Mouse (Mus musculus) embryonic facial prominence, embryonic 13.5 days (tissue): ENCODE results near the gene Dcst2. TPM values are rescaled to one million over a fixed set of nuclear protein-coding genes. Genes with fewer than 3 reads are reported as not detected.
A peak's percentile ranks its signal among the peaks of the same experiment; 100 is the strongest.

ENCODE experiments used
- ATAC-seq: fragments of 200-750 bp; cut with Nextera tagmentation; 2 replicates; pipeline ENCODE4 v1.8.0; 2017; ENCODE audit warnings: low read depth; ENCODE audit not compliant: insufficient number of reproducible peaks, insufficient read depth, low FRiP score, low TSS enrichment
- H3K27ac ChIP-seq: fragments of 300-500 bp; sonication (generic); 2 replicates; pipeline ENCODE4 v1.5.1; 2015; ENCODE audit warnings: moderate library complexity, mild to moderate bottlenecking, inconsistent platforms
- H3K27me3 ChIP-seq: fragments of 300-500 bp; sonication (generic); 2 replicates; pipeline ENCODE4 v1.6.1; 2015; ENCODE audit warnings: mild to moderate bottlenecking, inconsistent platforms
- H3K36me3 ChIP-seq: fragments of 300-500 bp; sonication (generic); 2 replicates; pipeline ENCODE4 v1.6.1; 2015; ENCODE audit warnings: mild to moderate bottlenecking, inconsistent platforms
- H3K4me1 ChIP-seq: fragments of 300-500 bp; sonication (generic); 2 replicates; pipeline ENCODE4 v1.6.1; 2015; ENCODE audit warnings: inconsistent platforms
- H3K4me2 ChIP-seq: fragments of 300-500 bp; sonication (generic); 2 replicates; pipeline ENCODE4 v1.6.1; 2015; ENCODE audit warnings: moderate library complexity, mild to moderate bottlenecking, inconsistent platforms
- H3K4me3 ChIP-seq: fragments of 300-500 bp; sonication (generic); 2 replicates; pipeline ENCODE4 v1.5.1; 2015; ENCODE audit warnings: mild to moderate bottlenecking, inconsistent platforms
- H3K9ac ChIP-seq: fragments of 300-500 bp; sonication (generic); 2 replicates; pipeline ENCODE4 v1.6.1; 2015; ENCODE audit warnings: mild to moderate bottlenecking, inconsistent platforms
- H3K9me3 ChIP-seq: fragments of 300-500 bp; sonication (generic); 2 replicates; pipeline ENCODE4 v1.6.1; 2016; ENCODE audit warnings: inconsistent platforms
- WGBS: fragments of 180-500 bp; shearing (Covaris S2); methylation state at CpG from one replicate; pipeline ENCODE4 v1.1.7; 2015; ENCODE audit warnings: mixed read lengths; 5-methylcytosine and 5-hydroxymethylcytosine counted together
- polyA plus RNA-seq: library from polyadenylated mRNA; unstranded; fragments of >200 nt; fragmentation: Nextera tagmentation; extraction: Ambion mirVana; gene quantifications from 2 replicates; pipeline ENCODE4 v1.2.1, GENCODE M21; 2015

The Dcst2 gene
- polyA plus RNA-seq, result 0.18 and 0.38 TPM in 2 replicates

DNA sequence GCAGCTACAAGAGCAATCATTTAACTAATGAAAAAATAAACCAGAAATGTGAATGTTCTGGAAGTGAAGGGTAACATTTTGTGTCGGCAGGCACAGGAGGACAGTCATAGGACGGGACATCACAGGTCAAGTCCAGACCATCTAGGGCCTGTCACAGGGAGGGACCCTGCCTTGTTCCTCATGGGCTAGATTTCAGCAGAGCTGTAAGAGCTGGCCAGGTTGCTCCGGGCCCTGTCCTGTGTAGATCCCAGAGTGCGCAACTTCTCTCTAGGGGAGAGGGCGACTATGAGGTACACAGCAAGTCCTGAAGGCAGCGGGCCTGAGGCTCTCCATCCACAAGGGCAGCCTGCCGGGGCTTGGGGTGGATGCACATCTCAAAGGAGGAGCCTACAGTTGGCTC lies at the start of gene Dcst2:
Gene Dcst2, plus strand, starts transcription at position 301 of the 400 bp plus-strand sequence.
- Histone ChIP-seq H3K27me3 (no peaks in the 10 kb centered on the region), H3K9me3 (no peaks in the 10 kb centered on the region), H3K27ac (no peak within 1 kb of the TSS), H3K9ac (no peak within 1 kb of the TSS), H3K36me3 (no peaks in the 10 kb centered on the region), H3K4me1 (0 out of 2 replicates have a peak, but pooled peaks cover 4% of the 10 kb centered on the region), H3K4me2 (no peak within 1 kb of the TSS), H3K4me3 (no peak within 1 kb of the TSS)
- WGBS, result 81% methylated on average over 7 of the region's 7 CpGs
- ATAC-seq, result no peak

DNA sequence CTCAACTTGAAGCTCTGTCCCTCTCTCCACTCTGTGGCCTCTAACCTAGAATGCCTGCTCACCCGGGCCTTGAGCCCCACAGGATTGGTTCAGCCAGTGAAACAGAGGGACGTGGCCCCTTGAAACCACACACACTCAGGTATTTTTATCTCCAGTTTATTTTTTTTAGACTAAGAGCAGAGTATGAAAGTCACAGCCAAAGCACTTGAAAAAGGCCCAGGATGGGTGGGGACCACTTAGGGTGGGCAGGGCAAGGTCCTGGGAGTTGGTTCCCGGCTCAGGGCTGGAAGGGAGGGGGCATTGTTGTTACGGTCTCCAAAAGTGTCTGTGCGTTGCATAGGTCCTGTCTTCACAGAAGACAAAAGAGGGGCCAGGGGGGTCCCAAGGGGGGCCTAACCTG lies 47.4 kb upstream of the Dcst2 start:
- no peak overlapping the region for H3K4me3 ChIP-seq
- H3K9me3 ChIP-seq, result peaks cover 5% of the 10 kb centered on the region; the same call in 1 of the 2 replicates
- no peak for ATAC-seq
- H3K27ac ChIP-seq, result no peak overlapping the region
- H3K27me3 ChIP-seq, result peaks cover 32% of the 10 kb centered on the region
- no peak overlapping the region for H3K9ac ChIP-seq
- no peak overlapping the region for H3K4me2 ChIP-seq
- WGBS, result 74% methylated on average over 5 of the region's 5 CpGs
- no peaks in the 10 kb centered on the region for H3K36me3 ChIP-seq
- peaks cover 48% of the 10 kb centered on the region for H3K4me1 ChIP-seq

DNA sequence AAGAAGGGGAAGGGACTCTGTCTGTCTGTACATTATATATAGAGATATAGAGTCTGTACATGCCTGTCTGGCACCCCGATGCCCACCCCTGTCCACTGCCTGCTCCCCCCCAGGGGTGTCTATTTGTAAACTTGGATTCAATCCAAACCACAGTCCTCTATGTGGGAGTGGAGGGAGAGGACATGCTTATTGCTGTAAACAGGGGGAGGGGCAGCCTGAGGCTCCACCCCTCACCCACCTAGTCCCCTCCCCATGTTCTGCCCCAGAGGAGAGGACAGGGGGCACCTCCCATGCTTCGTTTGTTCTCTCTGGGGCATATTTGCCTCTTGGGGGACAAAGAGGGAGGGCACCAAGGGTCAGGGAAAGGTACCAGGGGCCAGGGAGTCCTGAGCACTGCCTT lies 47.0 kb upstream of the Dcst2 start:
- Histone ChIP-seq H3K27me3 (peaks cover 36% of the 10 kb centered on the region), H3K36me3 (no peaks in the 10 kb centered on the region), H3K27ac (no peak overlapping the region), H3K9ac (peak overlapping the region; percentile 62; the same call in 1 of the 2 replicates), H3K4me2 (peak overlapping the region; percentile 67), H3K4me3 (peak overlapping the region; percentile 36), H3K9me3 (peaks cover 5% of the 10 kb centered on the region; the same call in 1 of the 2 replicates), H3K4me1 (peaks cover 52% of the 10 kb centered on the region)
- 49% methylated on average over 2 of the region's 2 CpGs for WGBS
- ATAC-seq, result no peak

DNA sequence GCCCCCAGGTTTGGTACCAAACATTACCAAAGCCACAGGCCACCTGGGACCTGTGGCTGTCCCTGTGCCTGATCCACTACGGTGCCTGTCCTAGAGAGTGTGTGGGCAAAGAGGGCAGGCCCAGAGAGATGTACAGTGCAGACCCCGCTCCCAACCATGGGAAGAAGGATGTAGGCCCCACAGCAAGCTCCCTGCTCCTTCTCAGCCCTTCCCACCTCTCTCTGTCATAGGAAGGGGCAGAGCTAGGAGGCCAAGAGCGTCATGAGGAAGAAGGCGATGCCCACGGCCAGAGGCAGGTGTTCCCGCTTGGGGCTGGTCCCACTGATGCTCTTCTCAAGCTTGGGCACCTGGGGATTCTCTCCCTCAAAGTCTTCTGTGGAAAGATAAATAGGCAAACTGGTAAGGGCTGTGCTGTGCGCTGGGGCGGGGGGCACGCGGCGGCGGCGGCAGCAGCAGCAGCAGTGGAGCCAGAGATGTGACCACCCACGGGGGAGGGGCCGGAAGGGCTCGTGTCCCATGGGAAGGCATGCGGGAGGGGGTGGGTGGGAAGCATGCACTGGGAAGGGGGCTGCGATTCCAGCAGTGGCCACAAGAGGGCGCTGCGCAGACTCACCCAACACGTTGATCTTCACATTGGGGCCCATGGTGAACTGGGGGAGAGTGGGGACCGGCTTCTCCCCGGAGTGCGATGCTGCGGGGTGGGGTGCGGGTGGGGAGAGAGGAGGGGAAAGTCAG lies 46.4 kb upstream of the Dcst2 start:
- no peak overlapping the region for H3K27ac ChIP-seq
- peak overlapping the region; percentile 62 for H3K9ac ChIP-seq
- no peak for ATAC-seq

DNA sequence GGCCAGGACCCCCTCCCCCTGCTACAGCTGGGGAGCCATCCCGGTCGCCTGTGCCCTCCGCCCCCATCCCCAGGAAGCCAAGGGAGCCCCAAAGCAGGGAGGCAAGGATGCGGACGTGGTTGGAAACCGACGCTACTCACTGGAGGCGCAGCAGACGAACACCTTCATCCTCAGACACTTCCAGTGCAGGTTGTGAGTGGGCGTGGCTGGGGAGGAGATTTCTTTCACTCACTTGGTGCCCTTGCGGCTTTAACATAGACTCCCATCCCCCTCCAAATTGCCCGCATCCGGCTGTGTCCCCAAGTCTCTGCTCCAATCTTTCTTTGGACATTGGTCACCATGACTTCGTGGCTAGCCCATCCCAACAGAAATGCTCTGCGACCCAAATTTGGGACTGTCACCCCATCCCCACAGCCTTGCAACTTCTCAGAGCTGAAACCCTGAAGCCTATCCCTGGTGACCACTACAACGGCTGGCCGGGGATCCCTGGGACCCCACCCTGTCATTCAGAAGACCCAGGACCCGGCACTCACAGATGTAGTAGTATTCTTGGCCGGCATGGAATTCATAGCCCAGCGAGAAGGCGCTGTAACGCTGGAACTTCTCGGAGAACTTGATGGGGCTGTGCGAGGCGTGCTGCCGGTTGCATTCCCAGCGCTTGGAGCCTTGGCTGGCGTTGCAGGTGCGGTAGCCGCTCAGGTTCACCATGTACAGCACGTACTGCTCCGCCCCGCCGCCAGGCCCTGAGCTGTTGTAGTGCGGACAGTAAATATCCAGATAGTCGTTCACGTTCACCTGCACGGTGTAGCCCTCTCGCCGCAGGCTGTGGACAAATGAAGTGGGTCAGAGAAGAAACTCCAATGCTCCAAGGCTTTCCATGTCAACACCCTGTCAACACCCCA lies 45.6 kb upstream of the Dcst2 start:
- Histone ChIP-seq H3K4me3 (peak overlapping the region; percentile 36), H3K4me1 (peaks cover 66% of the 10 kb centered on the region), H3K27ac (no peak overlapping the region), H3K9ac (peak overlapping the region; percentile 62), H3K9me3 (peaks cover 2% of the 10 kb centered on the region; the same call in 1 of the 2 replicates), H3K4me2 (peak overlapping the region; percentile 67), H3K36me3 (no peaks in the 10 kb centered on the region), H3K27me3 (peaks cover 50% of the 10 kb centered on the region)
- WGBS, result 7% methylated on average over 40 of the region's 40 CpGs
- no peak for ATAC-seq

More for the DNA sequence above, 46.4 kb upstream of the Dcst2 start:
- H3K27me3 ChIP-seq, result peaks cover 42% of the 10 kb centered on the region
- peak overlapping the region; percentile 36 for H3K4me3 ChIP-seq
- H3K4me1 ChIP-seq, result peaks cover 58% of the 10 kb centered on the region
- peaks cover 5% of the 10 kb centered on the region; the same call in 1 of the 2 replicates for H3K9me3 ChIP-seq
- no peaks in the 10 kb centered on the region for H3K36me3 ChIP-seq
- WGBS, result 4% methylated on average over 26 of the region's 26 CpGs
- H3K4me2 ChIP-seq, result peak overlapping the region; percentile 67

DNA sequence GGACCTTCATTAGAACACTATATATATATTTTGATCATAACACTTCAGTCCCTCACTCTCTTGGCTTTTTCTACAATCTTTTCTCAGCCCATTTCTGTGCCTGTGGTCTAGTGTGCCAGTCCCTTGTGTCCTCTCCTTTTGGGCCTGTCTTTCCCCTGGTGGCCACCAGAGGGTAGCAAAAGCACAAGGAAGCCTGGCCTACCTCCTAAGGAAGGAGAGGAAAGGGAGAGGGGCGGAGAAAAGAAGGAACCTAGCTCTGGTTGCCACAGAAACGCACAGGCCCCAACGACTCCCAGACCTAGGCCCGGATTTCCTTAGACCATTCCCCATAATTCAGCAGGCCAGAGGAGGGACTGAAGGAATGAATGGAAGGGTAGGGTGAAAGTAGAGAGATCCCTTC lies 44.9 kb upstream of the Dcst2 start:
- Histone ChIP-seq H3K4me1 (peaks cover 73% of the 10 kb centered on the region), H3K4me3 (peak overlapping the region; percentile 20; the same call in 1 of the 2 replicates), H3K27ac (no peak overlapping the region), H3K9me3 (no peaks in the 10 kb centered on the region), H3K4me2 (peak overlapping the region; percentile 67), H3K27me3 (peaks cover 56% of the 10 kb centered on the region), H3K9ac (peak overlapping the region; percentile 12; the same call in 1 of the 2 replicates), H3K36me3 (no peaks in the 10 kb centered on the region)
- WGBS, result 1% methylated on average over 4 of the region's 4 CpGs
- no peak for ATAC-seq

DNA sequence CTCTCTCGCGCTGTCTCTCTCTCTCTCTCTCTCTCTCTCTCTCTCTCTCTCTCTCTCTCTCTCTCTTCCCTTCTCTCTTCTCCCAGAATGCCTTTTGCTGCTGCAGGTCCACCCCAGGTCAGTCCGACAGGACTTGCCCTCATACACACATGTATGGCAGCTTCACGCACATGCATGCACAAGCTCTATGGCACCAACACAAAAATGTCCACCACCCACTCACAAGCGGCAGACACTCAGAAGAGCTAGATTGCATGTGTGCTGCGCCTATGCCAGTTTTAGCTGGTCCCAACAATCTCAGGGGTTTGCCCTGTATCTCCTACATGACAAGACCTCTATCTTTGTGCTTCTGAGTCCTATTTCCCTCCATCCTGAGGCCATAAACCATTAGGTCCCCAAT lies 44.5 kb upstream of the Dcst2 start:
- ATAC-seq, result no peak
- WGBS, result 62% methylated on average over 6 of the region's 6 CpGs
- Histone ChIP-seq H3K4me3 (0 out of 2 replicates have a peak overlapping the region, but pooled peaks have one; percentile 20), H3K27ac (no peak overlapping the region), H3K9ac (peak overlapping the region; percentile 12; the same call in 1 of the 2 replicates), H3K9me3 (no peaks in the 10 kb centered on the region), H3K36me3 (no peaks in the 10 kb centered on the region), H3K4me2 (peak overlapping the region; percentile 67), H3K4me1 (peaks cover 76% of the 10 kb centered on the region), H3K27me3 (peaks cover 56% of the 10 kb centered on the region)

DNA sequence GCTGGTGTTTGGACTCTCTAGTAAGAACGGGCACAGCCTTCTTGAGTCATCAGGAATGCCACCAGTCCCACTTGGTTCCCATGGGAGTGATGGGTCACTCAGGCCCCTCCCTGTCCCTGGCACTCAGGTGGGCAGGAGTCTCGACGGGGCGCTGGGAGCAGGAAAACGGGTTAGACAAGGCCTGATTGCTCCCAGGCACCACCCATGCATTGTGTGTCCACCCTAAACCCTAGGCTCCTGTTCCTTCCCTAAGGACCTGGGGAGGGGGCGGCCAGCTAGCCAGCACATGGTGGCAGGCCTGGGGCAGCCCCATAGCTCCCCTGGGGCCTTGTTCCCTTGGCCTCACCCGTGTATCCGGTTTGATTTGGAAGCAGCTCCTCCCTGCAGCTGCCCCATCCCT lies 43.5 kb upstream of the Dcst2 start:
- no peak overlapping the region for H3K9ac ChIP-seq
- H3K9me3 ChIP-seq, result no peaks in the 10 kb centered on the region
- no peak overlapping the region for H3K4me2 ChIP-seq
- no peak for ATAC-seq
- H3K4me1 ChIP-seq, result peaks cover 76% of the 10 kb centered on the region
- H3K36me3 ChIP-seq, result no peaks in the 10 kb centered on the region
- WGBS, result 56% methylated on average over 8 of the region's 8 CpGs
- H3K4me3 ChIP-seq, result no peak overlapping the region
- H3K27ac ChIP-seq, result no peak overlapping the region
- H3K27me3 ChIP-seq, result peaks cover 56% of the 10 kb centered on the region

DNA sequence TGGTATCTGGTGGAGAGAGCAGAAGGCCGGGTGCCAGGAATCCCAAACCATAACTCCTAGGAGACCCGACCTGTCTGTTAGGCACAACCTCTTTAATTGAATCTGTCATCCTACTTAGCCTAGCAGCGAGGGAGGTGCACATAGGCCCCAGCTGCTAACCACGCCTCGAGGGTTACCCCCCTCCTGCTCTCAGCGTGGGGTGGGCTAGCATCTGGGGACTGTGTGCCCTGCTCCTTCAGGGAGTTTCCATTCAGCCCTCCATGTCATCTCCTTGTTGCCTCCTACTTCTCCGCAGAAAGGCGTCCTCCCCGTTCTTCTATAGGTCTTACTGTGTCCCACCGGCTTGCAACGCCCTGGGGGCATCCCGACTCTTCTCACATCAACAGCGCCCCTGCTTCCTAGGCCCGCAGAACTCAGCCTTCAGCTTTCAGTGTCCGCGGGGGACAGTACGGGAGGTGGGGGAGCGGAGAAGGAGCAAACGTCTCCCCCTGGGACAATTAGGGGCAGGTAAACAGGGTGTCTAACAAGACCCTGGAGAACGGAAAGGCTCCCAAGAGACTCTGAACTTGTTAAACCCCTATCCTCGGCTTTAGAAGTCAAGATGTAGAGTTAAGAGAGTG lies 42.7 kb upstream of the Dcst2 start:
- H3K27me3 ChIP-seq, result peaks cover 56% of the 10 kb centered on the region
- peaks cover 76% of the 10 kb centered on the region for H3K4me1 ChIP-seq
- peak overlapping the region; percentile 92 for H3K4me2 ChIP-seq
- peak overlapping the region; percentile 72 for H3K4me3 ChIP-seq
- no peaks in the 10 kb centered on the region for H3K9me3 ChIP-seq
- 5% methylated on average over 21 of the region's 21 CpGs for WGBS
- ATAC-seq, result no peak
- H3K9ac ChIP-seq, result peak overlapping the region; percentile 67
- no peaks in the 10 kb centered on the region for H3K36me3 ChIP-seq
- no peak overlapping the region for H3K27ac ChIP-seq

DNA sequence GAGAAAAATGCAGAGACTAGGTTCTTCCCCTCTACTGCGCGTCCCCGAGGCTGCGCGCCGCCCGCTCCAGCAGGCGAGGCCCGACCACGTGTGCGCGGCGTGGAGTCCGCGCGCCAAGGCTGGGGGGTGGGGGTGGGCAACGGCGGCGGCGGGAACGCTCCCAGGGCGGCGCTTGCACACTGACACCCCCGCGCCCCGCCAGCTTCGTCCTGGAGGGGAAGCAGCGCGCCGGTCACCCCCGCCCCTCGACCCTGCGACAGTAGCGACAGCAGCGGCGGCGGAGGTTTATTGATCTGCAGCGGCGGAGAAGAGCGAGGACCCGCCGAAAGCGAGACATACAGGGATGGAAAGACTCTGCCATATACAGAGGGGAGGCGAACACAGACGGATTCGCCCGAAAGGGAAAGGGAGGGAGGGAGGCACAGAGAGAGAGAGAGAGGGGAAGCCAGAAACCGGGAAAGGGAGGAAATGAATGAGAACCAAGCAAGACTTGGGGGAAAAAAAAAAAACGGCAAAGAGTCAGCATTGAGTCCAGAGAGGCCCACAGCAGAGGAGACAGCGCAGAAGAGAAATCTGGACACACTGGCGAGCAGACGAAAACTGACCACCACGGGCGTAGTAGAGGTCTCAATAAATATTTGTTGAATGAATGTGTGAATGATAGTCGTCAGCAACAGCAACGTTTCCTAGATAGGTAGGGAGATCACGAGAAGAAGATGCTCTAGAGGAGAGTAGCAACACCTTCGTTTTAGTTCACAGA lies 42.0 kb upstream of the Dcst2 start:
- H3K27ac ChIP-seq, result no peak overlapping the region

More for the DNA sequence above, 42.0 kb upstream of the Dcst2 start:
- Histone ChIP-seq H3K4me1 (peaks cover 71% of the 10 kb centered on the region), H3K27me3 (peaks cover 56% of the 10 kb centered on the region), H3K4me2 (peak overlapping the region; percentile 92), H3K36me3 (no peaks in the 10 kb centered on the region), H3K4me3 (peak overlapping the region; percentile 72), H3K9me3 (no peaks in the 10 kb centered on the region), H3K9ac (peak overlapping the region; percentile 67)
- ATAC-seq, result no peak
- WGBS, result 2% methylated on average over 58 of the region's 58 CpGs
